Mouse (Mus musculus): Measurements from ENCODE around the gene Pik3r5.

Gene Pik3r5

GRCm38 (mm10) chr11:68536465-68536864 lies 104.5 kb downstream of the Pik3r5 start:
- TF ChIP-seq GATA4 (IDR thresholded peaks at IDR 0.05; ENCODE audit: insufficient replicate concordance, low read length) = no peak

- no peak for TF ChIP-seq GATA4 (IDR thresholded peaks at IDR 0.05; ENCODE audit: insufficient replicate concordance, low read length)
Observed at GRCm38 (mm10) chr11:68539621-68540020, 107.7 kb downstream of the Pik3r5 start.

- no peak for TF ChIP-seq GATA4 (IDR thresholded peaks at IDR 0.05; ENCODE audit: insufficient replicate concordance, low read length)
Observed at GRCm38 (mm10) chr11:68544554-68544953, 112.6 kb downstream of the Pik3r5 start.

- no peak for TF ChIP-seq GATA4 (IDR thresholded peaks at IDR 0.05; ENCODE audit: insufficient replicate concordance, low read length)
Observed at GRCm38 (mm10) chr11:68545172-68545571, 113.3 kb downstream of the Pik3r5 start.

GRCm38 (mm10) chr11:68545682-68546222 lies 113.8 kb downstream of the Pik3r5 start:
- no peak for TF ChIP-seq GATA4 (IDR thresholded peaks at IDR 0.05; ENCODE audit: insufficient replicate concordance, low read length)
